Mouse (Mus musculus): ENCODE data around the gene Ankrd13b. TPM values are rescaled to one million over a fixed set of nuclear protein-coding genes. Genes with fewer than 3 reads are reported as not detected.

The Ankrd13b gene
- polyA plus RNA-seq, 1 experiment from 2014 or later, result 9.2 TPM

- no peak overlapping the region for H3K27ac ChIP-seq
- H3K27me3 ChIP-seq (ENCODE audit: poor library complexity, severe bottlenecking), result peaks cover 8% of the 10 kb centered on the region; the same call in 1 of the 2 replicates
- peaks cover 96% of the 10 kb centered on the region for H3K36me3 ChIP-seq (replicated peaks)
- no peak overlapping the region for H3K4me3 ChIP-seq
- WGBS, result 91% methylated on average over 22 of the region's 22 CpGs
- H3K4me1 ChIP-seq, result peaks cover 40% of the 10 kb centered on the region
- no peaks in the 10 kb centered on the region for H3K9me3 ChIP-seq
- no peak for DNase-seq (ENCODE audit: extremely low spot score, low spot score)
Observed at GRCm38 (mm10) chr11:77505291-77505980, 16.0 kb upstream of the Ankrd13b start.

GRCm38 (mm10) chr11:77504377-77504776 lies 14.9 kb upstream of the Ankrd13b start:
- no peak for DNase-seq (ENCODE audit: extremely low spot score, low spot score)
- H3K27me3 ChIP-seq (ENCODE audit: poor library complexity, severe bottlenecking), result peaks cover 8% of the 10 kb centered on the region; the same call in 1 of the 2 replicates
- no peak overlapping the region for H3K4me3 ChIP-seq
- no peaks in the 10 kb centered on the region for H3K9me3 ChIP-seq
- H3K4me1 ChIP-seq, result peaks cover 49% of the 10 kb centered on the region
- peaks cover 98% of the 10 kb centered on the region for H3K36me3 ChIP-seq (replicated peaks)
- WGBS, result 97% methylated on average over 19 of the region's 19 CpGs
- no peak overlapping the region for H3K27ac ChIP-seq

- Histone ChIP-seq H3K4me1 (peaks cover 53% of the 10 kb centered on the region), H3K36me3 (replicated peaks) (peaks cover 98% of the 10 kb centered on the region), H3K9me3 (no peaks in the 10 kb centered on the region), H3K27me3 (ENCODE audit: poor library complexity, severe bottlenecking) (peaks cover under 1% of the 10 kb centered on the region; the same call in 1 of the 2 replicates), H3K27ac (no peak overlapping the region), H3K4me3 (no peak overlapping the region; the same call in 1 of the 2 replicates)
- 63% methylated on average over 3 of the region's 3 CpGs for WGBS
- DNase-seq (ENCODE audit: extremely low spot score, low spot score), result no peak
Observed at GRCm38 (mm10) chr11:77503511-77503910, 14.0 kb upstream of the Ankrd13b start.

GRCm38 (mm10) chr11:77502481-77502880 lies 13.0 kb upstream of the Ankrd13b start:
- Histone ChIP-seq H3K36me3 (replicated peaks) (peaks cover 96% of the 10 kb centered on the region), H3K27me3 (ENCODE audit: poor library complexity, severe bottlenecking) (no peaks in the 10 kb centered on the region), H3K27ac (no peak overlapping the region), H3K4me3 (no peak overlapping the region), H3K4me1 (peaks cover 54% of the 10 kb centered on the region), H3K9me3 (no peaks in the 10 kb centered on the region)
- whole genome bisulfite sequencing, result 87% methylated on average over 6 of the region's 6 CpGs
- DNase-seq (ENCODE audit: extremely low spot score, low spot score), result no peak

GRCm38 (mm10) chr11:77501971-77502370 lies 12.5 kb upstream of the Ankrd13b start:
- Histone ChIP-seq H3K36me3 (replicated peaks) (peaks cover 90% of the 10 kb centered on the region), H3K4me1 (peaks cover 54% of the 10 kb centered on the region)
- no peak for DNase-seq (ENCODE audit: extremely low spot score, low spot score)

GRCm38 (mm10) chr11:77501392-77501791 lies 11.9 kb upstream of the Ankrd13b start:
- H3K36me3 ChIP-seq (replicated peaks), result peaks cover 87% of the 10 kb centered on the region
- no peak overlapping the region for H3K27ac ChIP-seq
- WGBS, result 34% methylated on average over 5 of the region's 5 CpGs
- H3K9me3 ChIP-seq, result no peaks in the 10 kb centered on the region
- H3K4me1 ChIP-seq, result peaks cover 59% of the 10 kb centered on the region
- no peak overlapping the region for H3K4me3 ChIP-seq
- DNase-seq (ENCODE audit: extremely low spot score, low spot score), result peak; percentile 61
- no peaks in the 10 kb centered on the region for H3K27me3 ChIP-seq (ENCODE audit: poor library complexity, severe bottlenecking)

More at GRCm38 (mm10) chr11:77501971-77502370, 12.5 kb upstream of the Ankrd13b start:
- 97% methylated on average over 4 of the region's 4 CpGs for WGBS
- no peaks in the 10 kb centered on the region for H3K9me3 ChIP-seq
- no peak overlapping the region for H3K27ac ChIP-seq
- no peak overlapping the region for H3K4me3 ChIP-seq
- no peaks in the 10 kb centered on the region for H3K27me3 ChIP-seq (ENCODE audit: poor library complexity, severe bottlenecking)

- 87% methylated on average over 17 of the region's 17 CpGs for WGBS
- Histone ChIP-seq H3K4me1 (peaks cover 67% of the 10 kb centered on the region), H3K4me3 (no peak overlapping the region), H3K27me3 (ENCODE audit: poor library complexity, severe bottlenecking) (no peaks in the 10 kb centered on the region), H3K9me3 (no peaks in the 10 kb centered on the region), H3K36me3 (replicated peaks) (peaks cover 84% of the 10 kb centered on the region), H3K27ac (peak overlapping the region; percentile 31; the same call in 1 of the 2 replicates)
- DNase-seq (ENCODE audit: extremely low spot score, low spot score), result no peak
Observed at GRCm38 (mm10) chr11:77500361-77501325, 11.2 kb upstream of the Ankrd13b start.

- H3K4me3 ChIP-seq, result no peak overlapping the region
- peak overlapping the region; percentile 80; the same call in 1 of the 2 replicates for H3K27ac ChIP-seq
- peaks cover 79% of the 10 kb centered on the region for H3K4me1 ChIP-seq
- H3K9me3 ChIP-seq, result no peaks in the 10 kb centered on the region
- 89% methylated on average over 7 of the region's 7 CpGs for WGBS
- H3K36me3 ChIP-seq (replicated peaks), result peaks cover 72% of the 10 kb centered on the region
- H3K27me3 ChIP-seq (ENCODE audit: poor library complexity, severe bottlenecking), result no peaks in the 10 kb centered on the region
- DNase-seq (ENCODE audit: extremely low spot score, low spot score), result no peak
Observed at GRCm38 (mm10) chr11:77499354-77499753, 9.9 kb upstream of the Ankrd13b start.

GRCm38 (mm10) chr11:77498261-77499139 lies 9.0 kb upstream of the Ankrd13b start:
- peak overlapping the region; percentile 80 for H3K27ac ChIP-seq
- 71% methylated on average over 12 of the region's 12 CpGs for WGBS

GRCm38 (mm10) chr11:77497851-77498250 lies 8.4 kb upstream of the Ankrd13b start:
- H3K36me3 ChIP-seq (replicated peaks), result peaks cover 57% of the 10 kb centered on the region
- H3K4me3 ChIP-seq, result peak overlapping the region; percentile 23; the same call in 1 of the 2 replicates
- H3K27ac ChIP-seq, result peak overlapping the region; percentile 80
- DNase-seq (ENCODE audit: extremely low spot score, low spot score), result no peak
- 19% methylated on average over 4 of the region's 4 CpGs for WGBS
- no peaks in the 10 kb centered on the region for H3K27me3 ChIP-seq (ENCODE audit: poor library complexity, severe bottlenecking)
- H3K4me1 ChIP-seq, result peaks cover 79% of the 10 kb centered on the region
- no peaks in the 10 kb centered on the region for H3K9me3 ChIP-seq

More at GRCm38 (mm10) chr11:77498261-77499139, 9.0 kb upstream of the Ankrd13b start:
- Histone ChIP-seq H3K4me3 (peak overlapping the region; percentile 23; the same call in 1 of the 2 replicates), H3K9me3 (no peaks in the 10 kb centered on the region), H3K36me3 (replicated peaks) (peaks cover 64% of the 10 kb centered on the region), H3K27me3 (ENCODE audit: poor library complexity, severe bottlenecking) (no peaks in the 10 kb centered on the region), H3K4me1 (peaks cover 83% of the 10 kb centered on the region)
- no peak for DNase-seq (ENCODE audit: extremely low spot score, low spot score)

- Histone ChIP-seq H3K27ac (peak overlapping the region; percentile 80), H3K4me3 (peak overlapping the region; percentile 23), H3K9me3 (no peaks in the 10 kb centered on the region), H3K27me3 (ENCODE audit: poor library complexity, severe bottlenecking) (no peaks in the 10 kb centered on the region), H3K36me3 (replicated peaks) (peaks cover 52% of the 10 kb centered on the region), H3K4me1 (peaks cover 82% of the 10 kb centered on the region)
- 10% methylated on average over 6 of the region's 6 CpGs for WGBS
- DNase-seq (ENCODE audit: extremely low spot score, low spot score), result peak; percentile 76
Observed at GRCm38 (mm10) chr11:77497341-77497756, 7.9 kb upstream of the Ankrd13b start.

GRCm38 (mm10) chr11:77495507-77495906 lies 6.0 kb upstream of the Ankrd13b start:
- H3K27ac ChIP-seq, result 0 out of 2 replicates have a peak overlapping the region, but pooled peaks have one; percentile 12
- H3K27me3 ChIP-seq (ENCODE audit: poor library complexity, severe bottlenecking), result no peaks in the 10 kb centered on the region
- no peaks in the 10 kb centered on the region for H3K9me3 ChIP-seq
- H3K36me3 ChIP-seq (replicated peaks), result peaks cover 34% of the 10 kb centered on the region
- no peak for DNase-seq (ENCODE audit: extremely low spot score, low spot score)
- H3K4me3 ChIP-seq, result peak overlapping the region; percentile 95
- peaks cover 91% of the 10 kb centered on the region for H3K4me1 ChIP-seq

Measured in forebrain, embryonic 10.5 days (tissue).